Comparison of ENCODE assay signal across 8 mouse cellular contexts in the genomic region with DNA sequence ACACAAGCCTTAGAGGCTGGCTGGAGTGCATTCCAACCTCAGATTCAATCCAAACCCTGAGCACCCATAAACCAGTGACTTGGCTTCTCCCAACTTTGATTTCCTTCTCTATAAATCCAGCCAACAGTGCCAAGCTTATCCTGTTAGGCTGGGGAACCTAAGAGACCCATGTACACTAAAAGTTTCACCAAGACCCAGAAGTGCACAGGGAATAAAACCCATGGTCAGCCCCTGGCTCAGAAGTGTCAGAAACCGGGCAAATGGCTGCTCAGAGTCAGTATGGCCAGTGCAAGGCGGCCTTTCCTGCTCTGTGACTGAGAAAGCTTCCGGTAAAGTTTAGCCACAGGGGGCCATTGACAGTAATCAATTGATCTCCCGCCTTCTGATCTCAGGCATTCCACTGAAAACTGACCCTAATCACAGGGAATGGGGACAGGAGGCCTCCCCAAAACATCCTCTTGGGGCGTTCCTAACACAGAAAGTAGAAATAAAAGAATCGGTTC. TPM values are rescaled to one million over a fixed set of nuclear protein-coding genes. Genes with fewer than 3 reads are reported as not detected.
DNase-seq lines count a peak whose midpoint lies in the region; ATAC-seq and TF ChIP-seq lines count a peak whose summit lies in the region.

No protein-coding gene starts in this region.

- H3K4me3 ChIP-seq in layer of hippocampus, adult 2 months, result peak overlapping the region; percentile 55; the same call in 1 of the 2 replicates
- peak overlapping the region; percentile 56 for H3K4me3 ChIP-seq in embryonic facial prominence, embryonic 13.5 days
- peak overlapping the region; percentile 44 for H3K4me3 ChIP-seq in intestine, postnatal 0 days (ENCODE audit: low read depth, low read length)
- H3K4me3 ChIP-seq in neural tube, embryonic 12.5 days, result peak overlapping the region; percentile 3; the same call in 1 of the 2 replicates

- peak overlapping the region; percentile 91 for H3K4me2 ChIP-seq in embryonic facial prominence, embryonic 13.5 days
- peak overlapping the region; percentile 71 for H3K4me2 ChIP-seq in intestine, postnatal 0 days (replicated peaks; ENCODE audit: low read depth)
- H3K4me2 ChIP-seq in neural tube, embryonic 12.5 days (replicated peaks), result peak overlapping the region; percentile 99

- DNase-seq in layer of hippocampus, adult 2 months (ENCODE audit: low spot score in 2 of 2), result no peak
- no peak for DNase-seq in layer of hippocampus, adult 18-20 months (ENCODE audit: low spot score in 2 of 2)
- no peak for DNase-seq in spleen, adult 18-20 months
- DNase-seq in spleen, postnatal 14 days (ENCODE audit: low spot score in 2 of 2), result no peak

- WGBS in embryonic facial prominence, embryonic 13.5 days, result 22% methylated on average over 6 of the region's 6 CpGs
- 39% methylated on average over 6 of the region's 6 CpGs for WGBS in intestine, postnatal 0 days
- 8% methylated on average over 6 of the region's 6 CpGs for WGBS in neural tube, embryonic 12.5 days

- H3K36me3 ChIP-seq in embryonic facial prominence, embryonic 13.5 days, result no peaks in the 10 kb centered on the region
- no peaks in the 10 kb centered on the region for H3K36me3 ChIP-seq in intestine, postnatal 0 days (ENCODE audit: control insufficient read depth, insufficient read depth)
- no peaks in the 10 kb centered on the region for H3K36me3 ChIP-seq in neural tube, embryonic 12.5 days

- TF ChIP-seq CTCF in layer of hippocampus, adult 2 months (conservative IDR thresholded peaks at IDR 0.05), result no peak
- TF ChIP-seq CTCF in intestine, postnatal 0 days (IDR thresholded peaks at IDR 0.05; ENCODE audit: low read depth), result no peak

- H3K27ac ChIP-seq in layer of hippocampus, adult 2 months, result no peak overlapping the region
- no peak overlapping the region for H3K27ac ChIP-seq in embryonic facial prominence, embryonic 13.5 days
- H3K27ac ChIP-seq in intestine, postnatal 0 days (ENCODE audit: low read depth, low read length), result peak overlapping the region; percentile 21; the same call in 1 of the 2 replicates
- no peak overlapping the region for H3K27ac ChIP-seq in neural tube, embryonic 12.5 days

- peaks cover 3% of the 10 kb centered on the region; the same call in 1 of the 2 replicates for H3K27me3 ChIP-seq in embryonic facial prominence, embryonic 13.5 days
- peaks cover 19% of the 10 kb centered on the region for H3K27me3 ChIP-seq in intestine, postnatal 0 days (replicated peaks; ENCODE audit: control insufficient read depth, insufficient read depth, low read length)
- peaks cover 16% of the 10 kb centered on the region for H3K27me3 ChIP-seq in neural tube, embryonic 12.5 days (replicated peaks)

- H3K9ac ChIP-seq in embryonic facial prominence, embryonic 13.5 days, result peak overlapping the region; percentile 78; the same call in 1 of the 2 replicates
- H3K9ac ChIP-seq in intestine, postnatal 0 days (ENCODE audit: low read depth, low read length), result 0 out of 2 replicates have a peak overlapping the region, but pooled peaks have one; percentile 23
- H3K9ac ChIP-seq in neural tube, embryonic 12.5 days, result no peak overlapping the region

- ATAC-seq in embryonic facial prominence, embryonic 13.5 days (ENCODE audit: insufficient number of reproducible peaks, insufficient read depth, low FRiP score, low TSS enrichment, low read depth), result no peak
- ATAC-seq in intestine, postnatal 0 days, result no peak
- no peak for ATAC-seq in neural tube, embryonic 12.5 days (ENCODE audit: low FRiP score, low read depth)
- ATAC-seq in granulocyte monocyte progenitor cell, adult 5-6 weeks (replicated peaks; ENCODE audit: poor library complexity, severe bottlenecking), result no peak

- H3K9me3 ChIP-seq in embryonic facial prominence, embryonic 13.5 days, result no peaks in the 10 kb centered on the region
- no peaks in the 10 kb centered on the region for H3K9me3 ChIP-seq in intestine, postnatal 0 days (ENCODE audit: control insufficient read depth)
- no peaks in the 10 kb centered on the region for H3K9me3 ChIP-seq in neural tube, embryonic 12.5 days

- H3K4me1 ChIP-seq in embryonic facial prominence, embryonic 13.5 days, result peaks cover 29% of the 10 kb centered on the region
- no peaks in the 10 kb centered on the region for H3K4me1 ChIP-seq in intestine, postnatal 0 days (replicated peaks; ENCODE audit: control insufficient read depth, insufficient read depth, low read length)
- H3K4me1 ChIP-seq in neural tube, embryonic 12.5 days, result peaks cover 18% of the 10 kb centered on the region

RNA-seq across cellular contexts. Expression of gene Ggta1, which starts 2.6 kb away (rescaled TPM):
- total RNA-seq in layer of hippocampus, adult 2 months (2021), result 1 to 10 TPM; 1.8 to 2.3 TPM
- 1 to 10 TPM; 2.6 to 4.3 TPM for total RNA-seq in layer of hippocampus, adult 18-20 months (2021)
- polyA plus RNA-seq in embryonic facial prominence, embryonic 13.5 days (2015; fragmentation: Nextera tagmentation; extraction: Ambion mirVana), result 16.7 and 18.8 TPM in 2 replicates
- polyA plus RNA-seq in intestine, postnatal 0 days (2015; fragmentation: Nextera tagmentation; extraction: Ambion mirVana), result 6.4 and 7.0 TPM in 2 replicates
- 9.0 and 9.5 TPM in 2 replicates for polyA plus RNA-seq in neural tube, embryonic 12.5 days (2016; fragmentation: Nextera tagmentation; extraction: Ambion mirVana)
- total RNA-seq in granulocyte monocyte progenitor cell, adult 5-6 weeks (2014; fragmentation: Nextera tagmentation), result 37.2 and 49.6 TPM in 2 replicates
- total RNA-seq in granulocyte monocyte progenitor cell, adult 5-6 weeks (2017), result 72.8 and 82.4 TPM in 2 replicates

Comparison
In these comparisons a context has a peak if more than half of its experiments do, and no peak if none do; other contexts are left out.
1. H3K4me3 ChIP-seq: peak in every context shown above with its lines; median percentile 56 in embryonic facial prominence, embryonic 13.5 days; 55 in layer of hippocampus, adult 2 months; 44 in intestine, postnatal 0 days; 3 in neural tube, embryonic 12.5 days.
2. RNA of gene Ggta1, which starts 2.6 kb away (total RNA-seq): 37.2 to 82.4 TPM in granulocyte monocyte progenitor cell, adult 5-6 weeks; 2.6 to 4.3 TPM in layer of hippocampus, adult 18-20 months and 1.8 to 2.3 TPM in layer of hippocampus, adult 2 months; every median in the first group is over 4 times any median in the second.
3. Peak in every context shown above with its lines, with median percentiles within 50 percentile points of each other: H3K4me2 ChIP-seq.